Mouse (Mus musculus) bone marrow, adult 2 months (tissue): ENCODE data around the gene Card19.

Experiments
- CTCF ChIP-seq: fragments of 200-500 bp; IDR thresholded peaks from 2 replicates; pipeline ENCODE4 v1.5.1; 2011; ENCODE audit warnings: low read length, control low read depth; ENCODE audit not compliant: control insufficient read depth, insufficient read depth
- POLR2A ChIP-seq: fragments of 200-500 bp; IDR thresholded peaks from 2 replicates; pipeline ENCODE4 v1.6.1; 2011; ENCODE audit warnings: low read depth, mild to moderate bottlenecking, control low read depth, low read length, borderline replicate concordance; ENCODE audit not compliant: control insufficient read depth

GRCm38 (mm10) chr13:49249634-49250033 is 33.8 kb upstream of the Card19 start:
- no peak for TF ChIP-seq CTCF
- no peak for TF ChIP-seq POLR2A
